Mouse (Mus musculus) CH12.LX (cell line): ENCODE measurements at regions not wholly inside any gene's neighbourhood (a gene's known extent, or its start where the extent isn't known, plus 50 kb on each side); places are given as distances from the start of the nearest gene placed in this dataset.

Experiments used
- DNase-seq: peaks from one replicate; pipeline ENCODE4 v3.0.0-alpha.2; 2013; ENCODE audit errors: extremely low read depth
- H3K27ac ChIP-seq: 2 replicates; pipeline ENCODE4 v1.5.1; 2012; ENCODE audit warnings: low read depth, mild to moderate bottlenecking, control low read depth, moderate library complexity; ENCODE audit not compliant: insufficient read depth
- H3K27me3 ChIP-seq: replicated peaks from 2 replicates; pipeline ENCODE3; 2012; ENCODE audit warnings: inconsistent platforms
- H3K36me3 ChIP-seq, 2 experiments: replicated peaks in 1 of 2; 2 replicates each; pipeline versions ENCODE3 to v1.6.1; 2012; ENCODE audit warnings: inconsistent platforms in 1 of 2, low read length in 1 of 2, mild to moderate bottlenecking in 1 of 2, mixed read lengths in 1 of 2, moderate library complexity in 1 of 2; ENCODE audit not compliant: control insufficient read depth in 1 of 2, insufficient read depth in 1 of 2
- H3K4me1 ChIP-seq, 2 experiments: 2 replicates each; pipeline ENCODE4 v1.6.1; 2012; ENCODE audit warnings: inconsistent platforms in 1 of 2, moderate library complexity in 1 of 2; ENCODE audit not compliant: insufficient read depth in 2 of 2, control insufficient read depth in 1 of 2
- H3K4me2 ChIP-seq: 2 replicates; pipeline ENCODE4 v1.6.1; 2012; ENCODE audit warnings: low read depth, mild to moderate bottlenecking, control low read depth; ENCODE audit not compliant: poor library complexity, insufficient read depth, severe bottlenecking
- H3K4me3 ChIP-seq, 3 experiments: fragments of 150-350 bp in 1 of 3; sonication (generic) in 1 of 3; replicated peaks in 1 of 3; 2 replicates each; pipeline versions ENCODE3 to v1.5.1; 2011 to 2012; ENCODE audit warnings: low read depth in 2 of 3, low read length in 2 of 3, mild to moderate bottlenecking in 2 of 3, moderate library complexity in 2 of 3, control low read depth in 1 of 3, improper control_type of control experiment in 1 of 3, inconsistent platforms in 1 of 3, mixed read lengths in 1 of 3; ENCODE audit not compliant: poor library complexity in 1 of 3
- H3K79me2 ChIP-seq: replicated peaks from 2 replicates; pipeline ENCODE4 v1.6.1; 2012; ENCODE audit warnings: mild to moderate bottlenecking, moderate library complexity; ENCODE audit not compliant: control insufficient read depth, poor library complexity, insufficient read depth, severe bottlenecking; ENCODE audit errors: extremely low read depth
- H3K9ac ChIP-seq: 2 replicates; pipeline ENCODE4 v1.6.1; 2012; ENCODE audit warnings: low read depth, mild to moderate bottlenecking, control low read depth, moderate library complexity; ENCODE audit not compliant: insufficient read depth
- H3K9me3 ChIP-seq: replicated peaks from 2 replicates; pipeline ENCODE3; 2012; ENCODE audit warnings: low read length, inconsistent platforms, mixed read lengths
- CHD1 ChIP-seq: IDR thresholded peaks from 2 replicates; pipeline ENCODE4 v1.6.1; 2012; ENCODE audit warnings: low read depth, low read length, improper control_type of control experiment, inconsistent platforms
- CHD2 ChIP-seq: IDR thresholded peaks from 2 replicates; pipeline ENCODE4 v1.6.1; 2011; ENCODE audit warnings: low read length, improper control_type of control experiment
- CTCF ChIP-seq, 2 experiments: IDR thresholded peaks in 1 of 2; conservative IDR thresholded peaks in 1 of 2; 2 replicates each; pipeline ENCODE4 v1.5.1; 2011 to 2012; ENCODE audit warnings: low read depth in 2 of 2, low read length in 2 of 2, improper control_type of control experiment in 1 of 2, inconsistent platforms in 1 of 2, mild to moderate bottlenecking in 1 of 2, moderate library complexity in 1 of 2
- E2F4 ChIP-seq: IDR thresholded peaks from 2 replicates; pipeline ENCODE4 v1.6.1; 2011; ENCODE audit warnings: low read depth, low read length, improper control_type of control experiment; ENCODE audit not compliant: insufficient replicate concordance
- ELF1 ChIP-seq: IDR thresholded peaks from 2 replicates; pipeline ENCODE4 v1.6.1; 2014; ENCODE audit warnings: low read depth, mild to moderate bottlenecking, inconsistent platforms, low read length, improper control_type of control experiment
- EP300 ChIP-seq: IDR thresholded peaks from 2 replicates; pipeline ENCODE4 v1.6.1; 2011; ENCODE audit warnings: low read length, improper control_type of control experiment
- MAFK ChIP-seq: IDR thresholded peaks from 2 replicates; pipeline ENCODE4 v1.6.1; 2011; ENCODE audit warnings: low read length, improper control_type of control experiment; ENCODE audit not compliant: insufficient replicate concordance
- MAX ChIP-seq: IDR thresholded peaks from 2 replicates; pipeline ENCODE4 v1.6.1; 2011; ENCODE audit warnings: low read length, improper control_type of control experiment
- MEF2A ChIP-seq: IDR thresholded peaks from 2 replicates; pipeline ENCODE4 v1.6.1; 2014; ENCODE audit warnings: low read depth, mild to moderate bottlenecking, inconsistent platforms, low read length, improper control_type of control experiment, borderline replicate concordance
- MXI1 ChIP-seq: IDR thresholded peaks from 2 replicates; pipeline ENCODE4 v1.6.1; 2011; ENCODE audit warnings: mild to moderate bottlenecking, low read depth, low read length, improper control_type of control experiment
- NRF1 ChIP-seq: IDR thresholded peaks from 2 replicates; pipeline ENCODE4 v1.6.1; 2014; ENCODE audit warnings: low read depth, mild to moderate bottlenecking, inconsistent platforms, low read length, improper control_type of control experiment, moderate library complexity
- POLR2A ChIP-seq: IDR thresholded peaks from 2 replicates; pipeline ENCODE4 v1.6.1; 2011; ENCODE audit warnings: low read depth, mild to moderate bottlenecking, improper control_type of control experiment, low read length
- POLR2AphosphoS2 ChIP-seq: IDR thresholded peaks from 2 replicates; pipeline ENCODE4 v1.6.1; 2011; ENCODE audit warnings: low read depth, low read length, improper control_type of control experiment
- RAD21 ChIP-seq: IDR thresholded peaks from 2 replicates; pipeline ENCODE4 v1.6.1; 2011; ENCODE audit warnings: low read depth, mild to moderate bottlenecking, low read length, improper control_type of control experiment, moderate library complexity
- RCOR1 ChIP-seq: conservative IDR thresholded peaks from 2 replicates; pipeline ENCODE4 v1.6.1; 2012; ENCODE audit warnings: low read depth, mild to moderate bottlenecking, inconsistent platforms, low read length, improper control_type of control experiment
- SIN3A ChIP-seq: IDR thresholded peaks from 2 replicates; pipeline ENCODE4 v1.6.1; 2012; ENCODE audit warnings: low read length, improper control_type of control experiment, inconsistent platforms
- SMC3 ChIP-seq: IDR thresholded peaks from 2 replicates; pipeline ENCODE4 v1.6.1; 2011; ENCODE audit warnings: low read depth, low read length, improper control_type of control experiment
- TBP ChIP-seq: conservative IDR thresholded peaks from 2 replicates; pipeline ENCODE4 v1.6.1; 2011; ENCODE audit warnings: low read depth, low read length, improper control_type of control experiment
- TCF12 ChIP-seq: IDR thresholded peaks from 2 replicates; pipeline ENCODE4 v1.6.1; 2014; ENCODE audit warnings: low read depth, mild to moderate bottlenecking, inconsistent platforms, low read length, improper control_type of control experiment
- USF2 ChIP-seq: conservative IDR thresholded peaks from 2 replicates; pipeline ENCODE4 v1.6.1; 2011; ENCODE audit warnings: low read depth, low read length, improper control_type of control experiment
- ZC3H11A ChIP-seq: IDR thresholded peaks from 2 replicates; pipeline ENCODE4 v1.6.1; 2012; ENCODE audit warnings: low read depth, mild to moderate bottlenecking, inconsistent platforms, low read length, improper control_type of control experiment
- ZMIZ1 ChIP-seq: IDR thresholded peaks from 2 replicates; pipeline ENCODE4 v1.6.1; 2012; ENCODE audit warnings: low read depth, mild to moderate bottlenecking, inconsistent platforms, low read length, improper control_type of control experiment
- ZNF384 ChIP-seq: IDR thresholded peaks from 2 replicates; pipeline ENCODE4 v1.6.1; 2012; ENCODE audit warnings: low read depth, low read length, improper control_type of control experiment, inconsistent platforms
- dilution Hi-C: fragments of 300-500 bp; cut with MboI; formaldehyde crosslinking; loops from 2 replicates; pipeline ENCODE4 v1.14.3; 2020; ENCODE audit warnings: low sequenced_read_pairs; ENCODE audit not compliant: extremely low pct_unique_long_range_greater_than_20kb, extremely low pct_ligation_motif_present
- in situ Hi-C: fragments of 300-500 bp; cut with MboI; formaldehyde crosslinking; loops from 3 replicates; pipeline ENCODE4 v1.14.3; 2019; ENCODE audit warnings: low sequenced_read_pairs, low pct_ligation_motif_present, low pct_unique_long_range_greater_than_20kb, mixed read lengths

DNA sequence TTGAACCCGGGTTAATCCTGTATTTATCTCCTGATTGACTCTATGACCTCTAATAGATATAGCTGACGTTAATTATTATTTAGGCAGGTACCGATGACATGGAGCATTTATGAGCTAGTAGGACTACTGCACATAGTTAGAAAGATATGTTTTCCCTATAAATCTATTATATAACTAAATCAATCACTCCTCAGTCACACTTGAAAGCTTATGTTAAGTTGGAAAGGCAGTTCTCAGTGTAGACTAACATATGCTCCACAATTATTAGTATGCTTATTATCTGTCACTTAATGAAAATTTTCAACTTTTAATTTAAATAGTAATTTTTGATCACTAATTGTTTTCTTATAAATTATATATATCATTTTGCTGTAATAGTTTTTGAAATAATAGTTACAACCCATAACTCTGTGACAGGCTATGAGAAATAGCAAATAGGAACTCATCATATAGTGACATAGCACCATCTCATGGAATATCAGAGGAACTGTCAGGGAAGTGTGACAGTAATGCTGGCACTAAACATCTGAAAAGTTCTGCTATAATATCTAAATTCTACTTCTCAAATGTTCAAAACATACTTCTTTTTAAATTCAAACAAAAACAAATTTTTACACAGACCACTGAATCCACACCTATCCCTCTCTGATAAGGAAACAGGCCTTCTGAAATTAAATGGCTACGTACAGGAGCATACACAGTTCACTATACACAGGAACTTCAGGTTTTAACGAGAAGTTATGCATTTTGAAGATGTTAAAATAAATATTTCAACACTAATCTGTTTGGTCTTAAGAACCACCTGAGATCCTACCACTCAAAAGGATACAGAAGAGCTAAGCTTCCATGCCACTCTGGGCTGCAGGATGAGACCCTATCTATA is 75.3 kb upstream of the Map2 start:
- H3K9me3 ChIP-seq = no peaks in the 10 kb centered on the region
- H3K79me2 ChIP-seq = no peaks in the 10 kb centered on the region
- H3K9ac ChIP-seq = no peak overlapping the region
- DNase-seq = peak; percentile 9
- H3K36me3 ChIP-seq = no peaks in the 10 kb centered on the region
- no peak overlapping the region for H3K27ac ChIP-seq
- in situ Hi-C loops = loop anchor here (25.0 kb wide), 3 partner anchors 312 to 788 kb away; no protein-coding TSS in a partner anchor
- TF ChIP-seq RAD21 (peak; percentile 64), SMC3 (peak; percentile 22; the same call in 1 of the 2 replicates), CTCF (conservative IDR thresholded peaks at IDR 0.05 in 1 of 2, IDR thresholded peaks at IDR 0.05 in 1 of 2; ENCODE audit: low read depth in 2 of 2, low read length in 2 of 2) (peak in 1 of 2 experiments; percentile 55; a peak in 3 of 4 replicates), ELF1 (no peak), CHD1 (no peak), TCF12 (no peak), ZMIZ1 (no peak), SIN3A (no peak)
- H3K4me2 ChIP-seq = no peak overlapping the region
- no peaks in the 10 kb centered on the region for H3K27me3 ChIP-seq
- dilution Hi-C loops = no loop called here
- H3K4me1 ChIP-seq = no peaks in the 10 kb centered on the region
- H3K4me3 ChIP-seq = no peak overlapping the region

GRCm38 (mm10) chr1:66101419-66101818 is 73.7 kb upstream of the Map2 start:
- Histone ChIP-seq H3K4me3 (no peak overlapping the region), H3K27ac (no peak overlapping the region), H3K79me2 (no peaks in the 10 kb centered on the region), H3K4me1 (no peaks in the 10 kb centered on the region), H3K27me3 (no peaks in the 10 kb centered on the region), H3K4me2 (no peak overlapping the region), H3K9me3 (no peaks in the 10 kb centered on the region), H3K36me3 (no peaks in the 10 kb centered on the region), H3K9ac (no peak overlapping the region)
- TF ChIP-seq SIN3A = no peak
- TF ChIP-seq ZNF384 = no peak
- no peak for TF ChIP-seq POLR2AphosphoS2
- no peak for TF ChIP-seq MXI1
- no peak for TF ChIP-seq ZC3H11A
- TF ChIP-seq MAX = no peak
- in situ Hi-C loops = loop anchor here (25.0 kb wide), 3 partner anchors 311 to 789 kb away; no protein-coding TSS in a partner anchor
- no peak for DNase-seq
- dilution Hi-C loops = no loop called here

DNA sequence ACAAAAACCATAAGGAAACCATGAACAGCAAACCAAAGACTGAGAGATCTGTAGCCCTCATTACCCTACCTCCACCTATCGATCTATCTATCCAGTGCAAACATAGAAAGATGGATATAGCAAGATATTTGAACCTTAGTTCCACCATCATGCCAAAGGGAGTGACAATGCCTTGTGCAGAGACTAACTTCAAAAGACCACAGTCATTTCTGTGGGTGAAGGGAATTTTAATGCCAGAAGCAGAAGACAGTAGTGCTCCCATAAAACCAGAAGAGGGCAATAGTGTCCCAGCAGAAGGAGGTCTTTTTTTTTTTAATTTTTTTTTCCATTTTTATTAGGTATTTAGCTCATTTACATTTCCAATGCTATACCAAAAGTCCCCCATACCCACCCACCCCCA is 70.6 kb upstream of the Map2 start:
- dilution Hi-C loops = no loop called here
- Histone ChIP-seq H3K27me3 (no peaks in the 10 kb centered on the region), H3K79me2 (no peaks in the 10 kb centered on the region), H3K27ac (no peak overlapping the region), H3K4me3 (no peak overlapping the region), H3K9ac (no peak overlapping the region), H3K9me3 (no peaks in the 10 kb centered on the region), H3K4me2 (no peak overlapping the region), H3K36me3 (no peaks in the 10 kb centered on the region), H3K4me1 (no peaks in the 10 kb centered on the region; a peak in 1 of 4 replicates)
- in situ Hi-C loops = loop anchor here (25.0 kb wide), 3 partner anchors 308 to 792 kb away; no protein-coding TSS in a partner anchor
- no peak for TF ChIP-seq CHD1
- TF ChIP-seq CHD2 = no peak
- TF ChIP-seq SIN3A = no peak
- no peak for TF ChIP-seq RCOR1
- no peak for TF ChIP-seq POLR2A
- no peak for TF ChIP-seq POLR2AphosphoS2
- TF ChIP-seq EP300 = no peak
- TF ChIP-seq NRF1 = no peak
- no peak for TF ChIP-seq MAFK
- peak; percentile 82 for TF ChIP-seq ZNF384
- no peak for TF ChIP-seq TBP
- TF ChIP-seq CTCF (conservative IDR thresholded peaks at IDR 0.05 in 1 of 2, IDR thresholded peaks at IDR 0.05 in 1 of 2; ENCODE audit: low read depth in 2 of 2, low read length in 2 of 2) = peak; percentile 32 to 52; a peak in 3 of 4 replicates
- TF ChIP-seq USF2 = no peak
- TF ChIP-seq SMC3 = peak; percentile 33; the same call in 1 of the 2 replicates
- no peak for TF ChIP-seq E2F4
- TF ChIP-seq ZMIZ1 = no peak
- no peak for TF ChIP-seq TCF12
- no peak for TF ChIP-seq MEF2A
- TF ChIP-seq RAD21 = peak; percentile 55
- peak; percentile 11 for DNase-seq
